Mouse (Mus musculus): Measurements from ENCODE around the gene Mfsd14b.

GRCm38 (mm10) chr13:65137789-65138188, 25.0 kb upstream of the Mfsd14b start, which contains the start of gene Olfr465-ps1:
- TF ChIP-seq CTCF (conservative IDR thresholded peaks at IDR 0.05; ENCODE audit: low read length) (no peak), POU5F1 (IDR thresholded peaks at IDR 0.05; ENCODE audit: borderline replicate concordance, low read length) (no peak)

Measured in E14TG2a.4 (cell line).